Mouse (Mus musculus): ENCODE measurements around the gene Krtdap.

- TF ChIP-seq CTCF (IDR thresholded peaks at IDR 0.05; ENCODE audit: low read depth) = no peak
- no peak for TF ChIP-seq EP300 (optimal IDR thresholded peaks at IDR 0.05)
Observed at GRCm38 (mm10) chr7:30821532-30821931, 33.8 kb downstream of the Krtdap start.

Measured in stomach, postnatal 0 days (tissue).